Mouse (Mus musculus) hindbrain, embryonic 16.5 days (tissue): ENCODE results near the gene Sfxn4. TPM values are rescaled to one million over a fixed set of nuclear protein-coding genes. Genes with fewer than 3 reads are reported as not detected.

Source experiments
- ATAC-seq: fragments of 200-750 bp; cut with Nextera tagmentation; 2 replicates; pipeline ENCODE4 v1.8.0; 2017; ENCODE audit warnings: moderate TSS enrichment, moderate library complexity
- H3K27ac ChIP-seq: fragments of 300-500 bp; sonication (generic); 2 replicates; pipeline ENCODE4 v1.5.1; 2014; ENCODE audit warnings: low read depth, mild to moderate bottlenecking, control low read depth, low read length, moderate library complexity
- H3K27me3 ChIP-seq: fragments of 300-500 bp; sonication (generic); replicated peaks from 2 replicates; pipeline ENCODE4 v1.6.1; 2014; ENCODE audit warnings: low read length; ENCODE audit not compliant: control insufficient read depth, insufficient read depth
- H3K36me3 ChIP-seq: fragments of 300-500 bp; sonication (generic); 2 replicates; pipeline ENCODE4 v1.6.1; 2014; ENCODE audit warnings: mild to moderate bottlenecking, low read length, moderate library complexity, mixed read lengths; ENCODE audit not compliant: control insufficient read depth, insufficient read depth
- H3K4me1 ChIP-seq: fragments of 300-500 bp; sonication (generic); 2 replicates; pipeline ENCODE4 v1.6.1; 2014; ENCODE audit warnings: low read depth, low read length; ENCODE audit not compliant: control insufficient read depth, insufficient read depth
- H3K4me2 ChIP-seq: fragments of 300-500 bp; sonication (generic); 2 replicates; pipeline ENCODE4 v1.6.1; 2014; ENCODE audit warnings: mild to moderate bottlenecking, low read length, control low read depth, moderate library complexity
- H3K4me3 ChIP-seq: fragments of 300-500 bp; sonication (generic); 2 replicates; pipeline ENCODE4 v1.5.1; 2014; ENCODE audit warnings: mild to moderate bottlenecking, low read length, control low read depth, moderate library complexity
- H3K9ac ChIP-seq: fragments of 300-500 bp; sonication (generic); 2 replicates; pipeline ENCODE4 v1.6.1; 2014; ENCODE audit warnings: low read depth, mild to moderate bottlenecking, control low read depth, low read length, moderate library complexity
- H3K9me3 ChIP-seq: fragments of 300-500 bp; sonication (generic); 2 replicates; pipeline ENCODE4 v1.6.1; 2014; ENCODE audit warnings: mild to moderate bottlenecking, low read length, moderate library complexity; ENCODE audit not compliant: control insufficient read depth
- WGBS: fragments of 180-500 bp; shearing (Covaris S2); extraction: QIAGEN DNeasy Blood & Tissue Kit; methylation state at CpG from one replicate; pipeline ENCODE4 v1.1.7; 2014; 5-methylcytosine and 5-hydroxymethylcytosine counted together
- polyA plus RNA-seq: library from polyadenylated mRNA; unstranded; fragments of >200 nt; fragmentation: Nextera tagmentation; extraction: Ambion mirVana; gene quantifications from 2 replicates; pipeline ENCODE4 v1.2.1, GENCODE M21; 2015

The Sfxn4 gene
- polyA plus RNA-seq, 1 experiment from 2014 or later = 13.6 TPM

GRCm38 (mm10) chr19:60890391-60891122 is 29.3 kb upstream of the Sfxn4 start:
- under 1% methylated on average over 39 of the region's 41 CpGs for WGBS
- H3K4me2 ChIP-seq = peak overlapping the region; percentile 62

GRCm38 (mm10) chr19:60889714-60890315 is 28.5 kb upstream of the Sfxn4 start, which contains the start of gene Grk5:
Grk5 (plus strand) TSS chr19:60889749.
- Histone ChIP-seq H3K27ac (peak within 1 kb of the TSS; percentile 94), H3K4me2 (peak within 1 kb of the TSS; percentile 62), H3K4me3 (peak within 1 kb of the TSS; percentile 84), H3K4me1 (peaks cover 17% of the 10 kb centered on the region), H3K9me3 (no peaks in the 10 kb centered on the region), H3K27me3 (no peaks in the 10 kb centered on the region), H3K36me3 (no peaks in the 10 kb centered on the region), H3K9ac (peak within 1 kb of the TSS; percentile 87)
- peak; percentile 98 for ATAC-seq
- under 1% methylated on average over 53 of the region's 55 CpGs for WGBS

More at GRCm38 (mm10) chr19:60890391-60891122, 29.3 kb upstream of the Sfxn4 start:
- Histone ChIP-seq H3K36me3 (no peaks in the 10 kb centered on the region), H3K27me3 (no peaks in the 10 kb centered on the region), H3K27ac (peak overlapping the region; percentile 94), H3K4me1 (peaks cover 17% of the 10 kb centered on the region), H3K9ac (peak overlapping the region; percentile 87), H3K4me3 (peak overlapping the region; percentile 84), H3K9me3 (no peaks in the 10 kb centered on the region)
- peak; percentile 80 for ATAC-seq

- ATAC-seq = 0 out of 2 replicates have a peak, but pooled peaks have one; percentile 6
- no peaks in the 10 kb centered on the region for H3K36me3 ChIP-seq
- H3K9me3 ChIP-seq = no peaks in the 10 kb centered on the region
- H3K9ac ChIP-seq = peak overlapping the region; percentile 87
- peak overlapping the region; percentile 94 for H3K27ac ChIP-seq
- peak overlapping the region; percentile 62 for H3K4me2 ChIP-seq
- H3K27me3 ChIP-seq = no peaks in the 10 kb centered on the region
- H3K4me1 ChIP-seq = peaks cover 17% of the 10 kb centered on the region
- peak overlapping the region; percentile 84 for H3K4me3 ChIP-seq
- 5% methylated on average over 17 of the region's 17 CpGs for WGBS
Measured at GRCm38 (mm10) chr19:60889101-60889713, 27.9 kb upstream of the Sfxn4 start.

GRCm38 (mm10) chr19:60887637-60888036 is 26.4 kb upstream of the Sfxn4 start:
- no peak overlapping the region for H3K4me3 ChIP-seq
- peaks cover 17% of the 10 kb centered on the region for H3K4me1 ChIP-seq
- no peak overlapping the region for H3K27ac ChIP-seq
- no peaks in the 10 kb centered on the region for H3K9me3 ChIP-seq
- H3K36me3 ChIP-seq = no peaks in the 10 kb centered on the region
- H3K4me2 ChIP-seq = no peak overlapping the region
- 82% methylated on average over 2 of the region's 2 CpGs for WGBS
- no peak overlapping the region for H3K9ac ChIP-seq
- ATAC-seq = no peak
- H3K27me3 ChIP-seq = no peaks in the 10 kb centered on the region

GRCm38 (mm10) chr19:60883129-60883528 is 21.9 kb upstream of the Sfxn4 start:
- Histone ChIP-seq H3K4me2 (no peak overlapping the region), H3K27me3 (no peaks in the 10 kb centered on the region), H3K36me3 (no peaks in the 10 kb centered on the region), H3K9ac (no peak overlapping the region), H3K4me3 (no peak overlapping the region), H3K9me3 (no peaks in the 10 kb centered on the region), H3K27ac (no peak overlapping the region), H3K4me1 (no peaks in the 10 kb centered on the region)
- peak; percentile 70; the same call in 1 of the 2 replicates for ATAC-seq
- WGBS = 8% methylated on average over 3 of the region's 3 CpGs

GRCm38 (mm10) chr19:60874064-60874694 is 12.9 kb upstream of the Sfxn4 start, which contains the start of gene Prdx3:
Prdx3 (minus strand) TSS chr19:60874556.
- Histone ChIP-seq H3K27me3 (no peaks in the 10 kb centered on the region), H3K4me1 (peaks cover 8% of the 10 kb centered on the region), H3K4me2 (peak within 1 kb of the TSS; percentile 70), H3K27ac (peak within 1 kb of the TSS; percentile 81), H3K9me3 (no peaks in the 10 kb centered on the region), H3K9ac (peak within 1 kb of the TSS; percentile 78), H3K4me3 (peak within 1 kb of the TSS; percentile 67), H3K36me3 (no peaks in the 10 kb centered on the region; the same call in 1 of the 2 replicates)
- WGBS = 0% methylated on average over 28 of the region's 28 CpGs
- peak; percentile 99 for ATAC-seq

- Histone ChIP-seq H3K9me3 (no peaks in the 10 kb centered on the region), H3K4me3 (peak overlapping the region; percentile 67), H3K27ac (0 out of 2 replicates have a peak overlapping the region, but pooled peaks have one; percentile 56), H3K36me3 (no peaks in the 10 kb centered on the region; the same call in 1 of the 2 replicates), H3K4me2 (peak overlapping the region; percentile 70), H3K27me3 (no peaks in the 10 kb centered on the region), H3K9ac (no peak overlapping the region), H3K4me1 (peaks cover 8% of the 10 kb centered on the region)
- WGBS = 44% methylated on average over 4 of the region's 4 CpGs
- ATAC-seq = no peak
Measured at GRCm38 (mm10) chr19:60873501-60873900, 12.2 kb upstream of the Sfxn4 start.

GRCm38 (mm10) chr19:60872272-60872671 is 11.0 kb upstream of the Sfxn4 start:
- Histone ChIP-seq H3K9ac (no peak overlapping the region), H3K9me3 (no peaks in the 10 kb centered on the region), H3K27me3 (no peaks in the 10 kb centered on the region), H3K4me3 (no peak overlapping the region), H3K27ac (no peak overlapping the region), H3K4me2 (no peak overlapping the region), H3K36me3 (no peaks in the 10 kb centered on the region; the same call in 1 of the 2 replicates), H3K4me1 (peaks cover 8% of the 10 kb centered on the region)
- 79% methylated on average over 1 of the region's 1 CpGs for WGBS
- no peak for ATAC-seq
